Mouse (Mus musculus): ENCODE results near the gene Pik3r1.

The Pik3r1 gene

DNA sequence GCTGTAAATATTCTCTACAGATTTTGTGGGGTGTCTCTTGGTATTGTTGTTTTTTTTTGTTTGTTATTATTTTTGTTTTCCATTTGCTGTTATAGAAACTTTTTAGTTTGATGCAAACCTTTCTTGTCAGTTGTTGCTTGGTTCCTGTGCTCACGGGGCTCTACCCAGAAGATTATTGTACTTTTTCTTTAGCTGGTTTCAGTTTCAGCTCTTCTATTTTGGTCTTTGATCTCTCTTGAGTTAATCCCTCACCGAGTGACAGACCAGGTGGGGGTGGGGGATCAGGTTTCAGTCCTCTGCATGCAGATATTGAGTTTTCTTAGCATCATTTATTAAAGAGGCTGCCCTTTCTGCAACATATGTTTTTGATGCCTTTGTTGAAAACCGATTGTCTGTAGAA, 99.2 kb downstream of the Pik3r1 start:
- DNase-seq: no peak

DNA sequence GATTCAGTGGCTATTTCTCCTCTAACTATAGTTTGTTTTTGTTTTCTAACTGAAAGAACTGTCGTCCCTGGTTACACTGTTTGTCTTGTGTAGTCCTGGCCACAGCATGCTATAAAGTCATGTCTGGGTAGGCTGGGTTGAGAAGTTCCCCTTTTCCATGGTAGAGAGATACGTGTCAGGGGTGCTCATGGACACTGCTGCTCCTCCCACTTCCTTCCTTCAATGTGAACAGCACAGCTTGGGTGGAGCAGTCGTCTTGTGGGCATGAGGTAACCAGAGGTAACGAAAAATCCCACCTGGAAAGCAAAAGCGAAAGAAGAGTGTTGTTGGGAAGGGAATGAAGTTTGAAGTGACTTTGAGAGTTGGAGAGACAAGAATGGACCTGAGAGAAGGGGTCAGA, 104.0 kb downstream of the Pik3r1 start:
- DNase-seq: no peak

DNA sequence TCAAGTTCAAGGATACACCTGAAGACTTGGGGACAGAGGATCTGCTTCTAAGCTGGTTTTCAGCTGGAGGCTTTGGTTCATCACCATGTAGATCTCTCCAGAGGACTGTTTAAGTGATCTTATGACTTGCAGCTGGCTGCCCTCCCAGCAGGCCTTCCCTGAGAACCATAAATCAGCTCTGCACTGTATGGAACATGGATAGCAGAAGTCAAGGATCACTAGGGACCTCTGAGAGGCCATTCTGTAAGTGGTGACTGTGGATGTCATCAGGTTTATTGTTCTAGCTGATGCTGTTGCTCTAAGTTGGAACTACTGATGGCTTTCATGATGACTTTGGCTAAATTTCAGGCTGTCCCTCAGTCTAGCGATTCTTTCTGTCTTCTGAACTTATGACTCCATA, 105.1 kb downstream of the Pik3r1 start:
- DNase-seq: no peak

DNA sequence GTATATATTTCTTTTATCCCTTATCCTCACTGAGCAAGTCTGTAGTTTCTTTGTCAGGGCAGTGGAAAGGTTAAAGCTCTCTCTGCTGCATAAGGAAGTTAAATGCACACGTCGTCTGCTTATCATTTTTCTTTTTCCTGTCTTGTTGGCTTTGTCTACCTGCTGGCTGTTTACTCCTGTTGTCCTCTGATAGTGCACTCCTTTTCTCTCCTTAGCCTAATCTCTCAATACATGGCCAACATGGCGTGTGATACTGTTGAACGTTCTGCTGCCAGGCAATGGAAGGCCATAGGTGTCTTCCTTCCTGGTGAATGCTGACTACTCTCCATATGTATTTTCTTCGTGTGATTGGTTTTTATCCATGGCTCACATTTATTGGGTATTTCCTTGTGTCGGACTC, 106.5 kb downstream of the Pik3r1 start:
- no peak for DNase-seq

DNA sequence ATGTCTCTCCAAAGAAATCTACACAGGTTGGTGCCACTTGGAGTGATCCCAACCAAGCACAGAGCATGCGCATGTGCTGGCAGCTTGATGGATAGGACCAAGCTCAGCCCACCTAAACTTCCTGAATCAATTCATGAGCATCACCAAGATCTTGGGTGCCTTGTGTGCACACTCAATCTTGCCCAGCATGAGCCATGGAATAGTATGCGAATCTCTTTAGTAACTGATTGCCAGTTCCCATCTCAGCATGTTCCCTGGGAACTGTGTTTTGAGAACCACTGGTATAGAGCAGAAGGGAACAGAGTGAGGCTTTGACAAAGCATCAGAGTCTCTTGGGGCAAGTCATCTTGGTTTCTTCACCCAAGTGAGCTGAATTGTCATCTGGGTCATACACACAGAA, 107.8 kb downstream of the Pik3r1 start:
- no peak for DNase-seq

DNA sequence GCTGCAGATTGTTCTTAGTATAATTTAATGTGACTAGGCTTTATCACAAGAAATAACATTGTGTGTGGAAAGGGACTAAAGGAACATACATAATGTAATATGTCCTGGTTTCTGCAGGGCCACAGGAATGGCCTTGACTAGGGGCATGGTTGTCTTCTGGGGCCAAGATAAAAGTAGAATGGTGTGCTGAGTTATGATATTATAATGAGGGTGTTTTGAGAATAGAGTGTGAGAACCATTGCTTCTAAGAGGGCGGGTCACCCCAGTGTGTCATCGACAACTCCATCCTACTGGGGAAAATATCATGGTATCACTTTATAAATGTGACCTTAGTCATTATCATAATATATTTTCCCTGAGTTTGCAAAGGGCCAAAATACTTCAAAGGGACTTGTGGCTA, 115.9 kb downstream of the Pik3r1 start:
- no peak for DNase-seq

DNA sequence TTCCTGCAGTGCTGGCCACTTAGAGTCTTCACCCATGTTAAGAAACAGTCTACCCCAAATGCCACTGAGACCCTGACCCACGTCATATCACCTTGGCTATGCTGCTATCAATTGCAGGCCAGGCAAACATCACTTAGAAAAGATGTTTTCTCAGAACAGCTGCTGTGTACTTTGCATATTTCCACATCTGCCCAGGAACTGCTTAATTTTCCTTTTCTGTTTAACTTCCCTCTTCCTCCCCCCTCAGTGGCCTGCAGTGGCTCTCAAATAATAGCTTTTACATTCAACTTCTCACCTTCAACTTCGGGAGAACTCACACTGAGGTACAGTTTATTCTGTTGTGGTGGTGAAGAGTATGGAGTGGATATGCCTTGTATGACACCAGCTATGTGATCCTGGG, 126.4 kb downstream of the Pik3r1 start:
- DNase-seq: no peak

DNA sequence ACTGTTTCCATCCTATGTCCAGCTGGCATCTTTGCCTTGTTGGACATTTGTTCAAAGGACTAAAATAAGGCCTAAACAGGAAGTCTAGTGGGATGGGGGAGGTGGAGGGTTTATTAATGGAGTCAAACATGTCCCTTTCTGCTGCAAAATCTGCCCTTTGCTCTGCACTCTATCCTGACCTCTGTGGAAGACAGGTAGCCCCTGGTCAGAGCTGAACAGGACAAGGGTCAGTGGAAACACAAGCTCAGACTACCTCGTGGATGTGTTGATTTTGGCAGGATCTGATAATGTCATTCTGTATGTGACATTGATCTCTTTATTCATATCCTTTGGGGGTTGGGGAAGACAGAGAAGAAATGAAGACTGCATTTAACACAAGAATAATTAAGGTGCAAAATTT, 132.2 kb downstream of the Pik3r1 start:
- no peak for DNase-seq

DNA sequence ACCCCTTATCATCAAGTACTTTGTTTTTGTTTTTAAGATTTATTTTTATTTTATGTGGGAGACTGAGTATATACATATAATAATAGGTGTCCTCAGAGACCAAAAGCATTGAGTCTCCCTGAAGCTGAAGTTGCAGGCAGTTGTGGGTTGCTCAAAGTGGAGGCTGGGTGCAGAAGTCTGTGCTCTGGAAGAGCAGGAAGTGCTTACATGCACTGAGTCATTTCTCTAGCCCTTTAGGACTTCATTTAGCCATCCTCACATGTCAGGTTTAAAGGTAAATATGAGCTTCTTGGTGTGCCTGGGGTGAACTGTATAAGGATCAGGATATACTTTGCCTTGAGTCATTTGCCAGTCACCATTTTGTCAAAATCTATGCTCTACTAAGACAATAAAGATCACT, 133.6 kb downstream of the Pik3r1 start:
- no peak for DNase-seq

DNA sequence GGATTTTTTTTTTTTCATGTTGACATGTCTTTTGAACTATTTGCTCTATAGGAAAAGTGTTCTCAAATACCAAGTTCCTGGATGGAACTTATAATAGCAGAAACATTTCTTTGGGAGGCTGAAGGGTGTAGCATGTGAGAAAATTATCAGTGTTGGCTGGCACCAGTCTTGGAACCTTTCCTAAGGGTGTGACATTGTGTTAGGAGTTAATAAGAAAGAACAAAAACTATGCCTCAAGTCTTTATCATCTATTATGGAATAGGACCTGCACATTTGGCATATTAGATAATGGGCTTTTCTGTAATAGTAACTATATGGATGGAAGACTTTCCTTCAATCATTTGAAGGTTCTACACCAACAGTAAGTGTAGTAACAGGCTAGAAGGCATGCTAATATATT, 134.4 kb downstream of the Pik3r1 start:
- DNase-seq: no peak

DNA sequence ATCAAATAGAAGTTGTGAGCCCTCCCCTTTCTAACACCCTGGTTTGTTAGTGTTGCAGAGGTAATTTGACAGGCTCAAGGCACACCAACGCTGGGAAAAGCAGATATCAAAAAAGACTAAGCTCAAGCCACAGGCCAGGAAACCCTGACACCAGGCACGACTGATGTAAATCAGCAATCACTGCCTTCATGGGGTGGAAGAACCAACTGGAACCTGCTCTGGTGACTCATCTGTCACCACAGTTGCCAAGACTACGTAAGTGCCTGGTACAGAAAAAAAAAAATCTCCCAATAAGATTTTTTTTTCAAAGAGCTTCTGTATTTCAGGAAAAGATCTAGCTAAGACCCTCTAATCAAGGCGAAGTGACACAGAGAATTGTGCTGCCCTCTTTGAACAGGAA, 135.2 kb downstream of the Pik3r1 start:
- DNase-seq: peak in 1 of 2 experiments; percentile 11

DNA sequence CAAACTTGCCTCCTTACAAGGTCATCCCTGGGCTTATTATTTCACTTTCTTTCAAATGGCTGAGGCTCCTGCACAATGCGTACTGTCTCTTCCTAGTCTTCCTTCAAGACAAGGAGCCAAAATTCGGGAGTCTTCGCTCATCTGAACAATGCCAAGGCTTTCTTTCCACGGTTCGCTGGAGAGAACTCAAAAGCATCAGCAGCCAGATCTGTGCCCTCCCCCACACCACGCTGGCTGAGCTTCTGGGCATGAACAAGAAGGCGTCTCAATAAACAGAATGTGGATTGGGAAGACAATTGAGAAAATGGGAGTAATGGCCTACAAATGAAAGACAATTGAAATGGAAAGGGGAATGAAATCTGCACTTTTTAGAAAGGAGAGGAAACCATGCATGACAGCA, 136.5 kb downstream of the Pik3r1 start:
- DNase-seq: peak; percentile 13 to 31

Data from cerebellum, postnatal 25 days (tissue).